In the genomic region with DNA sequence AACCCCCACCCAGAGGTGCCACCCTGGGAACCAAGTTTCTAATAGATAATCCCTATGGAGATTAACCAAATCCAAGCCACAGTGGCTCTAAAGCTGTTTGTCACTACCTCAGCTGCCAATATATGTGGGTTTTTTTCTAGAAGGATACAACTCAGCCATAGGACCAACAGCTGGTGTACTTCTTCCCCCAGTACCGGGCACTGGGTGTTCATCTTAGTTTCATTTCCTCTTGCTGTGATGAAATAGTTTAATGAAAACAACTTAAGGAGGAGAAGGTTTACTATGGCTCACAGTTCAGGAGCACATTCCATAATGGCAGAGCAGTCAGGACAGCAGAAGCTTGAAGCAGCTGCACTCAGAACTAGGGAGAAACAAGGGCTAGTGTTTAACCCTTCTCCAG, we compare ENCODE assay signal across 26 mouse cellular contexts. TPM values are rescaled to one million over a fixed set of nuclear protein-coding genes. Genes with fewer than 3 reads are reported as not detected.
"Had no signal": no experiment of that assay in that cellular context is flagged by ENCODE, and none has a peak within 500 bp of the region (broad histone marks: within the 10 kb centered on the region; RNA-seq: fewer than 3 reads in every experiment).

No protein-coding gene starts in this region.

- H3K4me2 ChIP-seq: liver, embryonic 13.5 days; midbrain, embryonic 13.5 days; neural tube, embryonic 12.5 days; neural tube, embryonic 15.5 days had no signal

- H3K9me3 ChIP-seq: liver, embryonic 13.5 days; megakaryocyte, embryonic 14.5 days; neural tube, embryonic 15.5 days had no signal

- H3K9ac ChIP-seq: liver, embryonic 13.5 days; midbrain, embryonic 13.5 days; neural tube, embryonic 12.5 days; neural tube, embryonic 15.5 days had no signal

- DNase-seq: kidney, adult 2 months; kidney, postnatal 25 days; layer of hippocampus, postnatal 36 days; liver, embryonic 13.5 days; lung, adult 2 months; lung, postnatal 14 days; lung, postnatal 4 days; right cerebral cortex, postnatal 25 days; thymus, adult 2 months; thymus, postnatal 14 days; thymus, postnatal 4 days had no signal

- H3K4me1 ChIP-seq: liver, embryonic 13.5 days; midbrain, embryonic 10.5 days; midbrain, embryonic 13.5 days; neural tube, embryonic 12.5 days; neural tube, embryonic 15.5 days had no signal

- H3K36me3 ChIP-seq: liver, embryonic 13.5 days; midbrain, embryonic 10.5 days; midbrain, embryonic 13.5 days; neural tube, embryonic 12.5 days; neural tube, embryonic 15.5 days had no signal

- H3K27ac ChIP-seq: kidney, postnatal 0 days; left cerebral cortex, adult 2 months; liver, embryonic 13.5 days; midbrain, embryonic 10.5 days; midbrain, embryonic 13.5 days; neural tube, embryonic 12.5 days; neural tube, embryonic 15.5 days; stomach, postnatal 0 days had no signal

- H3K27me3 ChIP-seq: liver, embryonic 13.5 days; megakaryocyte, embryonic 14.5 days; midbrain, embryonic 13.5 days; neural tube, embryonic 12.5 days; neural tube, embryonic 15.5 days had no signal

- H3K4me3 ChIP-seq: left cerebral cortex, adult 2 months; liver, embryonic 13.5 days; megakaryocyte, embryonic 14.5 days; midbrain, embryonic 10.5 days; midbrain, embryonic 13.5 days; neural tube, embryonic 12.5 days; neural tube, embryonic 15.5 days had no signal

- ATAC-seq: intestine, postnatal 0 days; midbrain, embryonic 13.5 days had no signal

RNA-seq across cellular contexts. Expression of a gene that starts 14.9 kb away (rescaled TPM):
- total RNA-seq: layer of hippocampus, adult 8-10 months; left cerebral cortex, postnatal 10 days; left cerebral cortex, postnatal 36 days; midbrain, postnatal 0 days had no signal
- polyA plus RNA-seq: kidney, embryonic 14.5 days; limb, embryonic 11.5 days; midbrain, embryonic 10.5 days; midbrain, embryonic 13.5 days; midbrain, postnatal 0 days; neural tube, embryonic 15.5 days had no signal
